Mouse (Mus musculus) thymus, adult 18-20 months (tissue): ENCODE data around the gene Uchl1.

Experiments used
- DNase-seq, 2 experiments: peaks; one replicate each; pipeline ENCODE4 v3.0.0; 2022; ENCODE audit warnings: mixed read lengths in 2 of 2

Gene Uchl1

GRCm38 (mm10) chr5:66710445-66711019 lies 34.6 kb downstream of the Uchl1 start:
- DNase-seq = no peak

GRCm38 (mm10) chr5:66712801-66713200 lies 36.9 kb downstream of the Uchl1 start:
- no peak for DNase-seq

GRCm38 (mm10) chr5:66715498-66715931 lies 39.6 kb downstream of the Uchl1 start:
- no peak for DNase-seq

GRCm38 (mm10) chr5:66717931-66718330 lies 42.0 kb downstream of the Uchl1 start:
- DNase-seq = no peak

- no peak for DNase-seq
Observed at GRCm38 (mm10) chr5:66718413-66718812, 42.5 kb downstream of the Uchl1 start.

GRCm38 (mm10) chr5:66718880-66719279 lies 43.0 kb downstream of the Uchl1 start:
- DNase-seq = no peak

GRCm38 (mm10) chr5:66720921-66721320 lies 45.0 kb downstream of the Uchl1 start:
- no peak for DNase-seq

- DNase-seq = no peak
Observed at GRCm38 (mm10) chr5:66722586-66722985, 46.7 kb downstream of the Uchl1 start.

- DNase-seq = no peak
Observed at GRCm38 (mm10) chr5:66723037-66723436, 47.1 kb downstream of the Uchl1 start.

GRCm38 (mm10) chr5:66723626-66724025 lies 47.7 kb downstream of the Uchl1 start:
- no peak for DNase-seq

GRCm38 (mm10) chr5:66729306-66729705 lies 53.4 kb downstream of the Uchl1 start:
- no peak for DNase-seq

- DNase-seq = no peak
Observed at GRCm38 (mm10) chr5:66730621-66731301, 54.9 kb downstream of the Uchl1 start.

GRCm38 (mm10) chr5:66731302-66731697 lies 55.4 kb downstream of the Uchl1 start:
- DNase-seq = no peak

GRCm38 (mm10) chr5:66733556-66733955 lies 57.7 kb downstream of the Uchl1 start:
- no peak for DNase-seq
